Mouse (Mus musculus) macrophage (primary cell): ENCODE measurements at regions not wholly inside any gene's neighbourhood (a gene's known extent, or its start where the extent isn't known, plus 50 kb on each side); places are given as distances from the start of the nearest gene placed in this dataset.

Experiments used
- H3K27ac ChIP-seq: fragments of 350-480 bp; formaldehyde crosslinking; 2 replicates; pipeline ENCODE4 v1.9.0; 2021
- H3K36me3 ChIP-seq: fragments of 350-480 bp; formaldehyde crosslinking; 2 replicates; pipeline ENCODE4 v1.9.0; 2021; ENCODE audit errors: inconsistent target
- H3K4me3 ChIP-seq: fragments of 350-480 bp; formaldehyde crosslinking; 2 replicates; pipeline ENCODE4 v1.9.0; 2021; ENCODE audit errors: inconsistent target
- H3K79me2 ChIP-seq: fragments of 350-480 bp; formaldehyde crosslinking; 2 replicates; pipeline ENCODE4 v1.9.0; 2021; ENCODE audit errors: inconsistent target
- WGBS: methylation state at CpG from one replicate; pipeline ENCODE4 v1.1.7; 2026; ENCODE audit warnings: inconsistent platforms; ENCODE audit not compliant: missing documents; 5-methylcytosine and 5-hydroxymethylcytosine counted together

- Histone ChIP-seq H3K27ac (no peak overlapping the region), H3K36me3 (no peaks in the 10 kb centered on the region), H3K4me3 (no peak overlapping the region), H3K79me2 (no peaks in the 10 kb centered on the region)
- 82% methylated on average over 6 of the region's 6 CpGs for WGBS
These were observed 452.9 kb downstream of the Wdr11 start for GRCm38 (mm10) chr7:130044581-130044980.

DNA sequence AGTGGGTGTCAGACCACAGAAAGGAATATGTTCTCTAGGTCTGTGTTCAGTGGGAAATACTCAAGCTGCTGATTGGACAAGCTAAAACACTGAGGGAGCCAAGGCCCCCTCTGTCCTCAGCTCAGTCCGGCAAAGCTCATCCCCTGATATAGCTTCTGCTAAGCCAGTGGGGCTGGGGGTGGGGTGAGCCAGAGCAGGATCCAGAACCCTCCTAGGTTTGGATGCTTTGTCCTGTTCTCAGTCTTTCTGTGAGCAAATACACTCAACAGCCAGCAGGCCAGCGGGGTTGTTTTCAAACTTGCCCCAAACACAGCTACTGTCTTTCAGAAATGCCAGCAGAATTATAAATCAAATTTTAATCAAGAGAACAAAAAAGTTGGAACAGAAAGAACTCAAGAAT, 454.4 kb downstream of the Wdr11 start:
- H3K27ac ChIP-seq: no peak overlapping the region
- WGBS: 85% methylated on average over 2 of the region's 2 CpGs
- no peaks in the 10 kb centered on the region for H3K36me3 ChIP-seq
- no peak overlapping the region for H3K4me3 ChIP-seq
- H3K79me2 ChIP-seq: no peaks in the 10 kb centered on the region

- no peaks in the 10 kb centered on the region for H3K36me3 ChIP-seq
- no peaks in the 10 kb centered on the region for H3K79me2 ChIP-seq
- H3K27ac ChIP-seq: no peak overlapping the region
- WGBS: 61% methylated on average over 11 of the region's 11 CpGs
- no peak overlapping the region for H3K4me3 ChIP-seq
These were observed 455.8 kb downstream of the Wdr11 start for GRCm38 (mm10) chr7:130047293-130048034.

DNA sequence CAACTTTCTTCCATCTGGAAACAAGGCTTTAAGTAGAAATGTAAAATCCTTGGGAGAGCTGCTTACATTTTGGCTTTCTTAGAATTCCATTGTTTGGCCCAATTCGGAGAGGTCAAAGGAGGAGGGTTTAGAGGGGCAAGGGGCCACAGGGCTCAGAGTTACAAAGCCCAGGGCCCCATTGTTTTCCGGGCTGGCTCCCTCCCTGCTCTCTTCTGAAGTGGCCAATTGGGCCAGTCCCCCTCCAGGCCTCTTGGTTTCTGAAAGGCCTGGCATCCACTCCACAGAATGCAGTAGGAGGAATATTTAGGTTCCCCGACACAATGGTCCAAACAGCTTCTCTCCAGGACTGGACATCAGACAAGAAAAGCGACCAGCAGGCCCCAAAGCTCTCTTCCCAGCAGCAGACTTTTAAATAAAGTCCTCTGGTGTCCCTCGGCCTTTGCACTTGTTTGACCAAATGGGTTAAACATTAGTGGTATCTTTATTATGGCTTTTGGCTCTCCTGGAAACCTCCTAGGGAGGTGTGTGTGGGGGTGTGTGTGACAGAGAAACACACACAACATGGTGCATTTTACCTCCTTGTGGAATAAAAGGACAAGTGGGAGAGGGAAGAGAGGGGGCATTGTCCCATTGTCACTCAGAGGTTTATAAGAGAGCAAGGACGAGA, 456.6 kb downstream of the Wdr11 start:
- Histone ChIP-seq H3K36me3 (no peaks in the 10 kb centered on the region), H3K79me2 (no peaks in the 10 kb centered on the region), H3K27ac (no peak overlapping the region), H3K4me3 (no peak overlapping the region)
- 86% methylated on average over 6 of the region's 6 CpGs for WGBS

DNA sequence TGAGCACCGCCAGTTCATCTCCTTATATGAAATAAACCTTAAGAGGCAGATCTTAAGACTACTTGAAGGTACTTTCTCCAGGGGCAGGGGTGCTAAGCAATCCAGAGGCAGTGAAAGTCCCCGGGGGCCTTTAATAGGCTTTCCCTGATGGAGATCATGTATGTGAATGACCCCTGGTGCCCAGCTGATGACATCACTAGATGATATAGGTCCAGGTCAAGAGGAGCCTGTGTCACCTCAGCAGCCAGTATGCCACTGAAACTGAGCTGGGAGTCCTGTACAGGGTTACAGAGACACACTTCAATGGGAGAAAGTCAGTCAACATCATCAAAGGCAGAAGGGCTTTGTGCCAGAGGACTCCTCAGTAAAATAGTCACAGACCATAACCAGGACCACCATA, 457.8 kb downstream of the Wdr11 start:
- Histone ChIP-seq H3K79me2 (no peaks in the 10 kb centered on the region), H3K27ac (no peak overlapping the region), H3K36me3 (no peaks in the 10 kb centered on the region), H3K4me3 (no peak overlapping the region)
- WGBS: 81% methylated on average over 2 of the region's 2 CpGs

DNA sequence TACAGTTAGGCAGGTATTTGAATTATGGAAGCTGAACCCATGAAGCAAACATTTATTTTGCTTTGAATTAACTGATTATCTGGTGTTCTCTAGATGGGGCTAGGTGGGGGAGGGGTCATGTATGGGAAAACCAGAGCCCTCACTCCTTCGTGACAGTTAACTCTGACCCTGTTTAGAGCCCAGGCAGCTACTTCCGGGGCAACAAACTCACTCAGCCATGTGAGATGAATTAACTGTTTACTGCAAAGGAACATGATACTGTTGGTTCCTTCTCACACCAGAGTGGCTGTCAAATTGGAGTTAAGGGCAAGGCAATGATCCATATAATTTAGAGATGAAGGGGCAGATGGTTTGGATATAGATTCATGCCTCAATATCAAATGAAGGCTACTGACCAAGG, 458.5 kb downstream of the Wdr11 start:
- Histone ChIP-seq H3K4me3 (no peak overlapping the region), H3K27ac (no peak overlapping the region), H3K36me3 (no peaks in the 10 kb centered on the region), H3K79me2 (no peaks in the 10 kb centered on the region)
- WGBS: 16% methylated on average over 2 of the region's 2 CpGs

DNA sequence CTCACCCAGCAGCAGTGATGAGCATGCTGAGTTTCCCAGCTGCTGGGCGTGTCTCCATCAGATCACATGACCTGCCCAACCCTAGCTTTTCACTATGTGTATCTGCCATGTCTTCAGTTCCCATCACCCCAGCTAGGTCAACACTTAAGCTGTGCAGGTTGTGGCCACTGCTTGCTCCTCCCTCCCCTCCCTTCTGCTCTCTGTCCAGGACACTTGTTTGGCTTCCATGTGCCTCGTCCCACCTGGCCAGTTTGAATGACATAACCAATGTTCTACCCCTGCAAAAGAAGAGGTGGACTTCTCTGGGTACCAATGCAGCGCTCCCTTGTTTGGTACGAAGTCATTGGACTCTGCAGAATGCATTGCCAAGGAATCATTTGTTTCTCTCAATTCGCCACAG, 460.7 kb downstream of the Wdr11 start:
- 93% methylated on average over 5 of the region's 5 CpGs for WGBS
- H3K79me2 ChIP-seq: no peaks in the 10 kb centered on the region
- no peak overlapping the region for H3K4me3 ChIP-seq
- H3K36me3 ChIP-seq: no peaks in the 10 kb centered on the region
- H3K27ac ChIP-seq: no peak overlapping the region

DNA sequence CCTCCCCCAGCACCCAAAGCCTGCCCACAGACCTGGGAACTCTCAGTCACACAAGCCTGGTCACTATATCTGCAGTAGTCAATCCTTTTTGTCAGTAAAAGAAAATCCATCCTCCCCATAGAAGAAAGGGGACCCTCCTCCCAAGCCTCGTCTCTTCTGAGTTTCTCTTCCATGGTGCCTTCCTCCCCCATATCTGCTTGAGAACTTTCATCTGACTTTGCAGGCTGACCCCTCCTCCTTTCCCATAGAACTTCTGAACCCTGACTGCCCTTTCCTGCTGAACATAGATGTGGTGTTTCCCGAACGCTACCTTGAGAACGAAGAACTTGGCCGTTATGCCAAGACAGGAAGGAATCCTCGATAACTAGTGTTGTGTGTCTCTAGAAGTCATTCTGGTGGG, 462.5 kb downstream of the Ate1 start:
- H3K36me3 ChIP-seq: no peaks in the 10 kb centered on the region
- H3K4me3 ChIP-seq: no peak overlapping the region
- H3K27ac ChIP-seq: no peak overlapping the region
- no peaks in the 10 kb centered on the region for H3K79me2 ChIP-seq
- 85% methylated on average over 6 of the region's 6 CpGs for WGBS

DNA sequence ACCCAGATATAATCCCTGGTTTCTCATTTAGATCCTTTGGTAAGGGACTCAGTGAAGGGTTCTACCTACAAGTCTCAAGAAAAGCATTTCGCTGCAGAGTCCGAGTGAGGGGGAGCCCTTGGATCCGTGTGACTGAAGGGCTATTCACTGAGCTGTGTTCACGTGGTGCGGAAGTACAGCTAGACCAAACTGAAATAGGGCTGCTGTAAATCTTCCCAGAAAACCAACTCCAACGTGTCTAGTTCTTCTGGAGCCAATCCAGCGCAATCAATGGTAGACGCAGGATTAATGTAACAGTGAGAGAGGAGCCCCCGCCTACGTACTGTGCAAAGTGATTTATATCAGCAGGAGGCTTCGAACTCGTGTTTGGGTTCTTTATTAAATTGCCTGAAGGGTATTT, 461.9 kb downstream of the Ate1 start:
- Histone ChIP-seq H3K79me2 (no peaks in the 10 kb centered on the region), H3K4me3 (no peak overlapping the region), H3K27ac (no peak overlapping the region), H3K36me3 (no peaks in the 10 kb centered on the region)
- 81% methylated on average over 12 of the region's 12 CpGs for WGBS

DNA sequence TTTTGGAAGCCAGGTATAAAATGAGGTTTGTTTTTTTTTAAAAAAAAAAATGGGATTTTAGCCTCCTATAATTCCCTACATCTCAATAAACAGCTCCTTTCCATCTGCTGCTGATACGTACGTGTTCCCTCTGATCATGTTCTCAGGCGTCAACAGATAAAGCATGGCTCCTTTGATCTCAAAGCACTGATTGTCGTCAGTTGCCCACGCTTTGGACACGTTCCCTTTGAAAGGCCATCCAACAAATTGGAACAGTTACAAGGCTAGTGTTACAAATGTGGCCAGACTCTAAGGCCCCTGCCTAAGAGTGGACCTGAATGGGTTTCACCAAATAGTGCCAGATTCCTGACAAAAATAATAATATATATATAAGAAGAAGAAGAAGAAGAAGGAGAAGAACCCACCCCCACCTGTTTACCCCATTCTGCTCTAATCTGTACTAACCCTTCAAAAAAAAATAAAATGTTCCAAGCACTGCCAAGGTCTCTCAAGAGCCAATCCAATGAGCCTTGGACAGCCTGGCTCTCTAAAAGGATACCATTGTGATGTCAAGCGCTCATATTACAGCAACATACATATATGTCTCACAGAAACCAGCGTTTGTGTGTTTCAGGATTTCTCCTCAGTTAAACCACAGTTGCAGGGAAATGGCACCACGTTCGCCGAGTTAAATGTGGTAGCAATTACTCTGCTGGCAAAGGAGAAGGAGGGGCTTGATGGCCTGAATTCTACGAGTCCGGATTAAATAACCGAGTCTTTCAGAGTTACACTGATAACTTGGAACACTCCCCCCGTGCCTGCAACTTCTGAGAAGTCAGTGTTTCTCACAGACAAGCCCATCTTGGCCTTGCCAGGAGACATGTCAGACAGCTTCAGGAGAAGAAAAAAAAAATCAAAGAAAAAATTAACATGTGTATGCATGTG, 460.2 kb downstream of the Ate1 start:
- Histone ChIP-seq H3K27ac (no peak overlapping the region), H3K79me2 (no peaks in the 10 kb centered on the region), H3K4me3 (no peak overlapping the region), H3K36me3 (no peaks in the 10 kb centered on the region)
- 80% methylated on average over 14 of the region's 15 CpGs for WGBS

DNA sequence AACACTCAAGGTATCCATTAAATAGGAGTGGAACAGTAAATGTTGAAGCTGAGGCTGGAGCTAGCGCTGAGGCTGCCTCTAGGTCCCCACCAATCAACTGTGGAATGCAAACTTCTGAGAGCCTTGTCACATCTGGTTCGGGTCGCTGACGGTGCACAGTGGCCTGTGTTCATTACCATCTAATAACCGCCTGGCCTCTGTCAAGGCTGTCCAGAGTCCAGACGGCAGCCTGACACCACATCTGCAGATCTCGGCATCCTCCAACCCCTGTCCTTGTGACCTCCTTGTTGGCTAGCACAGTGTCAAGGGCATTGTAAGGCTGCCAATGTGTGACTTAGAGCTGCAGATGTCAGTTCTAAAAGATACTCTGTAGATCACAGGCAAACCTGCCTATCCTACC, 455.7 kb downstream of the Ate1 start:
- no peaks in the 10 kb centered on the region for H3K36me3 ChIP-seq
- H3K79me2 ChIP-seq: no peaks in the 10 kb centered on the region
- H3K27ac ChIP-seq: no peak overlapping the region
- 87% methylated on average over 7 of the region's 7 CpGs for WGBS
- H3K4me3 ChIP-seq: no peak overlapping the region

DNA sequence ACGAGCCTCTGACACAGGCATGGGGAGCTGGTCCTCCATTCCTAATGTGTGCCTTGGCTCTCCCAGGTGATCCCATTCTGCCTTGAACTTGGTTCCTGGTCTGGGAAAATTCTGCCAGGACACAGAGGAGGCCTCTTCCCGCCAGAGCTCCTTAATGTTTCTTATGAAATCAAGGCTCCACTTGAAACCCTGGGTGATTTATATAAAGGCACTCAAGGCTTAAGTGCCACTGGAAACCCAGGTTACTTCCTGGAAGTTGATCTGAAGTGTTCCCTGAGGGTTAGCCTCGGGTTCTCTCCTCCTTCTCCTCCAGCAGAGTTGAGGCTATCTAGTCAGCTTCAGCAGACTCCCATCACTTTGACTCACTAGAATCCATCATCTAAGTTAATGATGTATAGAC, 451.9 kb downstream of the Ate1 start:
- no peak overlapping the region for H3K27ac ChIP-seq
- H3K36me3 ChIP-seq: no peaks in the 10 kb centered on the region
- WGBS: 65% methylated on average over 3 of the region's 3 CpGs
- H3K79me2 ChIP-seq: no peaks in the 10 kb centered on the region
- H3K4me3 ChIP-seq: no peak overlapping the region

- Histone ChIP-seq H3K36me3 (no peaks in the 10 kb centered on the region), H3K27ac (no peak overlapping the region), H3K4me3 (no peak overlapping the region), H3K79me2 (no peaks in the 10 kb centered on the region)
- WGBS: 70% methylated on average over 11 of the region's 11 CpGs
These were observed 446.8 kb downstream of the Ate1 start for GRCm38 (mm10) chr7:130073388-130073787.

DNA sequence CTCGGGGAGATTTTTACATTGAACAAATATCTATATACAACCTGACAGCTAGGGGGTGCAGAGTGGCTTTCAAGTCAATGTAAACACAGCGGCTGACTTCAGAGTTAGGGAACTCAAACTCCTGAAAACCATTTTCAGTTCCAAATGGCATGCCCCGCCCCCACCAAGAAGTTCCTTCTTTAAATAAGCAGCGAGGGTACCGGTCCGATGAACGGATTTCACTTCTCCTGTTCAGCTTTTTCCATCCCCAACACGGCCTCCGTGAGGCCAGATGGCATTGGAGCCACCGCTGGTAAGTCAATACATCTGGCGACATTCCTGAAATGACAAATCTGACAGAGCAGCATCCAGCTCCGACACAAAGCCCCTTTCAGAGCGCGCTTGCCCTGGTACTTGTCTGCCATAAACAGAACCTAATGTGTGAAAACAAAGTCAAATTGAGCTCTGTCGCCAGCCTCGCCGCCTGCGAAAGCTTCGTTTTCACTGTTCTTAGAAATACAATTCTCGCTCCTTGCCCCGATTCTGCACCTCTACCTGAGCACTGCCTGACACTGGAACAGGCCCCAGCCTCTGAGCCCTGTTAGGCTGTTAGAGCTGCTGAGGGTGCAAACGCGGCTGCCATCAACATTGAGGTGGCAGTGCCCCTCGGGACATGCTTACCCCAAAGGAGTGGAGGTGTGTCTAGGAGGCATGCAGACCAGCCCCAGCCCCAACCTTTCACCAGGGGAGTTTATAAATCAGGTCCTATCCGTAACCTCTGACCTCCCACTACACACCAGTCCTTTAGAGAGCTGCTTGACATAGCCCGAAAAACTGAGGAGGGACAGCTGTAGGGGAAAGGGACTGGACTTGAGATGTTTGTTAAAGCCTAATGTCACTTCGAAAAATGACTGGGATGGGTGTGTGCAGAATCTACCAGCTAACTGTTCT, 446.0 kb downstream of the Ate1 start:
- H3K79me2 ChIP-seq: no peaks in the 10 kb centered on the region
- no peaks in the 10 kb centered on the region for H3K36me3 ChIP-seq
- WGBS: 32% methylated on average over 27 of the region's 27 CpGs
- no peak overlapping the region for H3K27ac ChIP-seq
- no peak overlapping the region for H3K4me3 ChIP-seq
